Mouse (Mus musculus) liver, embryonic 13.5 days (tissue): Measurements from ENCODE around the gene Angptl4. TPM values are rescaled to one million over a fixed set of nuclear protein-coding genes. Genes with fewer than 3 reads are reported as not detected.

ENCODE experiments used
- polyA plus RNA-seq: library from polyadenylated mRNA; unstranded; fragments of >200 nt; fragmentation: Nextera tagmentation; extraction: Ambion mirVana; gene quantifications from 2 replicates; pipeline ENCODE4 v1.2.1, GENCODE M21; 2015

The Angptl4 gene
- polyA plus RNA-seq, 1 experiment from 2014 or later, result 18.9 TPM

Other genes starting within 250 kb of the Angptl4 start
- 6.3 and 6.5 TPM in 2 replicates for gene Myo1f, start 226.1 kb downstream of the Angptl4 start, polyA plus RNA-seq
- gene Zfp414, start 152.7 kb downstream of the Angptl4 start, polyA plus RNA-seq, result 22.2 and 24.2 TPM in 2 replicates
- 0.63 and 0.76 TPM in 2 replicates for gene Pram1, start 143.8 kb downstream of the Angptl4 start, polyA plus RNA-seq
- gene Hnrnpm, start 95.0 kb downstream of the Angptl4 start, polyA plus RNA-seq, result 160 and 237 TPM in 2 replicates
- 214 and 231 TPM in 2 replicates for gene March2, start 63.2 kb downstream of the Angptl4 start, polyA plus RNA-seq
- gene Rab11b, start 21.3 kb downstream of the Angptl4 start, polyA plus RNA-seq, result 117 and 123 TPM in 2 replicates
- gene Kank3, start 28.7 kb upstream of the Angptl4 start, polyA plus RNA-seq, result 8.1 and 8.9 TPM in 2 replicates
- 614 and 696 TPM in 2 replicates for gene Rps28, start 42.7 kb upstream of the Angptl4 start, polyA plus RNA-seq
- gene Ndufa7, start 42.7 kb upstream of the Angptl4 start, polyA plus RNA-seq, result 250 and 284 TPM in 2 replicates
- gene Cd320, start 61.3 kb upstream of the Angptl4 start, polyA plus RNA-seq, result 19.9 and 22.0 TPM in 2 replicates
- gene Gm7029, start 92.0 kb upstream of the Angptl4 start, polyA plus RNA-seq, result not detected in 2 replicates
- 6.9 and 7.6 TPM in 2 replicates for gene Kifc1, start 108.8 kb upstream of the Angptl4 start, polyA plus RNA-seq
- gene Platr17, start 123.3 kb upstream of the Angptl4 start, polyA plus RNA-seq, result 0.60 and 0.91 TPM in 2 replicates
- 25.5 and 27.6 TPM in 2 replicates for gene Daxx, start 127.6 kb upstream of the Angptl4 start, polyA plus RNA-seq
- 27.6 and 30.5 TPM in 2 replicates for gene Tapbp, start 134.1 kb upstream of the Angptl4 start, polyA plus RNA-seq
- 10.1 and 10.7 TPM in 2 replicates for gene Zbtb22, start 134.1 kb upstream of the Angptl4 start, polyA plus RNA-seq
- 7.1 and 7.4 TPM in 2 replicates for gene Rgl2, start 147.7 kb upstream of the Angptl4 start, polyA plus RNA-seq
- 153 and 157 TPM in 2 replicates for gene Pfdn6, start 158.5 kb upstream of the Angptl4 start, polyA plus RNA-seq
- 30.1 and 34.9 TPM in 2 replicates for gene Wdr46, start 158.8 kb upstream of the Angptl4 start, polyA plus RNA-seq
- 2.3 and 2.5 TPM in 2 replicates for gene B3galt4, start 169.7 kb upstream of the Angptl4 start, polyA plus RNA-seq
- gene Vps52, start 174.0 kb upstream of the Angptl4 start, polyA plus RNA-seq, result 27.7 and 30.1 TPM in 2 replicates
- gene Rps18, start 174.2 kb upstream of the Angptl4 start, polyA plus RNA-seq, result 1,343 and 1,499 TPM in 2 replicates
- gene H2-K1, start 218.5 kb upstream of the Angptl4 start, polyA plus RNA-seq, result 80.9 and 88.3 TPM in 2 replicates
- gene Ring1, start 242.8 kb upstream of the Angptl4 start, polyA plus RNA-seq, result 5.2 and 5.4 TPM in 2 replicates
- 25.2 and 25.7 TPM in 2 replicates for gene H2-Ke6, start 246.2 kb upstream of the Angptl4 start, polyA plus RNA-seq
- 71.7 and 76.7 TPM in 2 replicates for gene Slc39a7, start 249.9 kb upstream of the Angptl4 start, polyA plus RNA-seq
- 18.2 and 18.6 TPM in 2 replicates for gene Rxrb, start 250.0 kb upstream of the Angptl4 start, polyA plus RNA-seq